Mouse (Mus musculus) liver, embryonic 12.5 days (tissue): Measurements from ENCODE around the gene Myoz2. TPM values are rescaled to one million over a fixed set of nuclear protein-coding genes. Genes with fewer than 3 reads are reported as not detected.

Source experiments
- ATAC-seq: fragments of 200-750 bp; cut with Nextera tagmentation; 2 replicates; pipeline ENCODE4 v1.8.0; 2017; ENCODE audit warnings: moderate number of reproducible peaks, mild to moderate bottlenecking, moderate library complexity
- H3K27ac ChIP-seq: fragments of 300-500 bp; sonication (generic); 2 replicates; pipeline ENCODE4 v1.5.1; 2016; ENCODE audit warnings: mild to moderate bottlenecking
- H3K27me3 ChIP-seq: fragments of 300-500 bp; sonication (generic); replicated peaks from 2 replicates; pipeline ENCODE4 v1.6.1; 2016; ENCODE audit warnings: mild to moderate bottlenecking, moderate library complexity
- H3K36me3 ChIP-seq: fragments of 300-500 bp; sonication (generic); 2 replicates; pipeline ENCODE4 v1.6.1; 2016; ENCODE audit warnings: mild to moderate bottlenecking, moderate library complexity
- H3K4me1 ChIP-seq: fragments of 300-500 bp; sonication (generic); 2 replicates; pipeline ENCODE4 v1.6.1; 2016
- H3K4me2 ChIP-seq: fragments of 300-500 bp; sonication (generic); 2 replicates; pipeline ENCODE4 v1.6.1; 2016; ENCODE audit warnings: mild to moderate bottlenecking, moderate library complexity
- H3K4me3 ChIP-seq: fragments of 300-500 bp; sonication (generic); 2 replicates; pipeline ENCODE4 v1.5.1; 2016; ENCODE audit warnings: mild to moderate bottlenecking, moderate library complexity
- H3K9ac ChIP-seq: fragments of 300-500 bp; sonication (generic); 2 replicates; pipeline ENCODE4 v1.6.1; 2016; ENCODE audit warnings: mild to moderate bottlenecking, moderate library complexity
- H3K9me3 ChIP-seq: fragments of 300-500 bp; sonication (generic); replicated peaks from 2 replicates; pipeline ENCODE4 v1.6.1; 2016; ENCODE audit warnings: mild to moderate bottlenecking, moderate library complexity
- WGBS: fragments of 180-500 bp; shearing (Covaris S2); methylation state at CpG from one replicate; pipeline ENCODE4 v1.1.7; 2016; ENCODE audit not compliant: insufficient replicate concordance; 5-methylcytosine and 5-hydroxymethylcytosine counted together
- polyA plus RNA-seq: library from polyadenylated mRNA; unstranded; fragments of >200 nt; fragmentation: Nextera tagmentation; extraction: Ambion mirVana; gene quantifications from 2 replicates; pipeline ENCODE4 v1.2.1, GENCODE M21; 2016

Gene Myoz2
- polyA plus RNA-seq, 1 experiment from 2014 or later: 0.15 TPM

DNA sequence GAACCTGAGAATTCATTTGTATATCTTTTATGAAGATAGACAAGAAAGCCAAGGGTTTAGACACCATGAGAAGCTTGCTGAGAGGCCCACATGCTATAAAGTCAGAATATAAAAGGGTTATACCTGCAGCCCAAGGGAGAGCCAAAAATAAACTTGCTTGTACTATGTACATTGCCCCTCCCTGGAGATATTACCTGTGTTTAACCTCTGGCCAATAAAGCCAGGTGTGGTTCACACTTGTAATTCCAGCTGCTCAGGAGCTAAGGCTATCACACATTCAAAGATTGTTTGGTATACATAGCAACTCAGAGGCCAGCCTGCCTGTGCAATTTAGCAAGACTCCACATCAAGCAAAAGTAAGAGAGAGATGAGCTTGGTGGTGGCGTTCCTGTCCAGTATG lies 24.0 kb upstream of the Myoz2 start:
- no peak for ATAC-seq

DNA sequence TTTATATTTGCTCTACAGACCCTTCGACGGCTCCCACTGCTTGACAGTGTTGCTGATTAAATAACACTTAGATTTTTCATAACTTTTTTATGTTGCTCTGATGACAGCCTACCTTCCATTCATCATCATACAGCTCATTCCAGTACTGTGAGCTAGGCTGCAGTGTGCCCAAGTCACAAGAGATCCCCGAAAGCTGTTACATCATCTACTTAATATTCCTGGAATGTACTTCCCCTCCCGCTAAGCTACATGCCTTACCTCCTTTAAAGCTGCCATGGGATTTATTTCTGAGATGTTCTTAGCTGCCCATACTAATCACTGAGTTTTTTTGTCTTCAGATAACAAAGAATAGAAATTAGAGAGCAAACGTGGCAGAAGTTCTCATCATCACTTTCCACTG lies 19.4 kb upstream of the Myoz2 start:
- ATAC-seq: no peak
- H3K4me3 ChIP-seq: no peak overlapping the region
- WGBS: 78% methylated on average over 5 of the region's 5 CpGs
- no peaks in the 10 kb centered on the region for H3K4me1 ChIP-seq
- no peaks in the 10 kb centered on the region for H3K27me3 ChIP-seq
- H3K36me3 ChIP-seq: no peaks in the 10 kb centered on the region
- no peak overlapping the region for H3K9ac ChIP-seq
- no peaks in the 10 kb centered on the region for H3K9me3 ChIP-seq
- H3K27ac ChIP-seq: no peak overlapping the region
- H3K4me2 ChIP-seq: no peak overlapping the region

More for the DNA sequence above, 24.0 kb upstream of the Myoz2 start:
- Histone ChIP-seq H3K27ac (no peak overlapping the region), H3K36me3 (no peaks in the 10 kb centered on the region), H3K9ac (no peak overlapping the region), H3K4me3 (no peak overlapping the region), H3K4me1 (no peaks in the 10 kb centered on the region), H3K27me3 (no peaks in the 10 kb centered on the region), H3K9me3 (no peaks in the 10 kb centered on the region), H3K4me2 (no peak overlapping the region)
- WGBS: 69% methylated on average over 1 of the region's 1 CpGs

DNA sequence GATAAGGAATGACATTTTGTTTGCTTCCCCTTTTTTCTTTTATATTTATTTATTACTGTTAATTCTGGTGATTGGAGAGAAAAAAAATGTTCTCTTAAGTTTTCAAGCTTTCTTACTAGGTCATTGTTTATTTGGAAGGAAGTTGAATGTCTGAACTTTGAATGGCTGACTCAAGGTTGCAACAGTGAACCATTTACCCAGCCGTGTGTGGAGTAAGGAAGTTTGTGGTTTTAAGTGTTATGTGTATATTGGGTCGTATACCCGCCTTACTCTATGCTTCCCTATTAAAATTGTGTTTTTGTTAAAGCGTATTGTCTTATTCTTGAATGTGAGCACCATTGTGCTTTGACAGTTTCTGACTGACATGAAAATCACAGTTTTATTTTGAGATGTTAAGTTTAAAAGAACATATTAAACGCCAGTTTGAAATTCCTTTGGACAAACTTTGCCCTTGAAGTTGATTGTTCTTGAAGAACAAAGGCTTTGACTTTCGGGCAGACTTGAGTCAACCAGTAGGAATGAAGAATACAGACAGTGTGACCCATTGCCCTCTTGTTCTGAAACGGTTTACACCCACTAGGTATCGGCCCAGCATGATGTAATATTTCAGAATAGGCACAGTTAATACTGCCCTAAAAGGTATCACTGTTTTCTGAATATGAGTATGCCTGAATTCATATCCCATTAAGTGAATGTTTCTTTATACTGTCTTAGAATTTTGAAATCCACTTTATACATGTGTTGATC lies 18.6 kb upstream of the Myoz2 start:
- Histone ChIP-seq H3K4me3 (no peak overlapping the region), H3K27ac (no peak overlapping the region), H3K4me1 (no peaks in the 10 kb centered on the region), H3K4me2 (no peak overlapping the region), H3K9me3 (no peaks in the 10 kb centered on the region), H3K36me3 (no peaks in the 10 kb centered on the region), H3K9ac (no peak overlapping the region), H3K27me3 (no peaks in the 10 kb centered on the region)
- ATAC-seq: no peak
- 51% methylated on average over 8 of the region's 8 CpGs for WGBS

GRCm38 (mm10) chr3:123042308-123042707 lies 7.5 kb upstream of the Myoz2 start:
- no peak overlapping the region for H3K27ac ChIP-seq
- no peak overlapping the region for H3K4me2 ChIP-seq
- no peak for ATAC-seq
- H3K4me1 ChIP-seq: no peaks in the 10 kb centered on the region
- no peaks in the 10 kb centered on the region for H3K36me3 ChIP-seq
- no peaks in the 10 kb centered on the region for H3K27me3 ChIP-seq
- no peak overlapping the region for H3K9ac ChIP-seq
- no peaks in the 10 kb centered on the region for H3K9me3 ChIP-seq
- WGBS: 80% methylated on average over 1 of the region's 1 CpGs
- H3K4me3 ChIP-seq: no peak overlapping the region

DNA sequence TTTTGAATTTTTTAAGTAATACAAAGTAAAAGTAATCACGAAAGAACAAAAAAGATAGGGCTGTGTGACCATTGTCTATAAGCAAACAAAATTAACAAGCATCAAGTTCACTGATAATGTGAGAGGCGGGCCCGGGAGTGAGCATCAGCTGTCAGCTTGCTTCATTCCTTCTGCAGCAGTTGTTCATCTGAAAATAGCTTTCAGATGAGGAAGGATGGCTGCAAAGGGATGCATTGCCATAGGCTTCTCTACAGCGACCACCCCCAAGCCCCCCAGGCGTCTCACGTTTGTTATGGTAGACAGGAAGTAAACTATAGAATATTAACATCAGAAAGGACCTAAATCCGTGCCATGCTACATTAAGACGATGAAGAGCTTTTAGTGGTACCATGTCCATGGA lies 1.0 kb downstream of the Myoz2 start:
- 67% methylated on average over 8 of the region's 8 CpGs for WGBS
- Histone ChIP-seq H3K27ac (no peak overlapping the region), H3K4me1 (no peaks in the 10 kb centered on the region), H3K4me2 (no peak overlapping the region), H3K36me3 (no peaks in the 10 kb centered on the region), H3K9me3 (no peaks in the 10 kb centered on the region), H3K9ac (no peak overlapping the region), H3K4me3 (no peak overlapping the region), H3K27me3 (no peaks in the 10 kb centered on the region)
- ATAC-seq: no peak

DNA sequence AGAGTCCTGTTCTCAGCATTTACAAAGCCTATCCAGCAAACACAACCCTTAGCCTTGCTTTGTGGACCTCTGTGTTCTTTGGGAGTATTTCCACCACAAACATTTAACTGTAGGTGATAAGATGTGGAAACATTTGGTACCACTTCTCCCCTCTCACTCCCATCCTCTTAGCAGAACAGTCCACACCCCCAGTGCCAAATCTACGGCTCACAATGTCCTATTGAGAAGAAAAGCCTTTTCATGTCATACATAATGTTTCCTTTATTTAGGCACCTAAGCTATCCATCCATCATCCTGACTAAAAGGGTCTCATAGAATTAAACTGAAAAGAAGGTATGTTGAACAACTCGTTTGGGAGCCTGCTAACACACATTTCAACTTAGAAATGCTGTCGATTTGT lies 9.2 kb downstream of the Myoz2 start:
- Histone ChIP-seq H3K36me3 (no peaks in the 10 kb centered on the region), H3K9me3 (no peaks in the 10 kb centered on the region), H3K4me3 (no peak overlapping the region), H3K9ac (no peak overlapping the region), H3K4me2 (no peak overlapping the region), H3K27ac (no peak overlapping the region), H3K4me1 (no peaks in the 10 kb centered on the region), H3K27me3 (no peaks in the 10 kb centered on the region)
- ATAC-seq: no peak
- WGBS: 71% methylated on average over 3 of the region's 3 CpGs

GRCm38 (mm10) chr3:123024496-123025234 lies 10.2 kb downstream of the Myoz2 start:
- Histone ChIP-seq H3K36me3 (no peaks in the 10 kb centered on the region), H3K27me3 (no peaks in the 10 kb centered on the region), H3K4me1 (no peaks in the 10 kb centered on the region), H3K27ac (no peak overlapping the region), H3K4me2 (no peak overlapping the region), H3K9ac (no peak overlapping the region), H3K4me3 (no peak overlapping the region), H3K9me3 (no peaks in the 10 kb centered on the region)
- ATAC-seq: no peak
- WGBS: 57% methylated on average over 9 of the region's 9 CpGs

DNA sequence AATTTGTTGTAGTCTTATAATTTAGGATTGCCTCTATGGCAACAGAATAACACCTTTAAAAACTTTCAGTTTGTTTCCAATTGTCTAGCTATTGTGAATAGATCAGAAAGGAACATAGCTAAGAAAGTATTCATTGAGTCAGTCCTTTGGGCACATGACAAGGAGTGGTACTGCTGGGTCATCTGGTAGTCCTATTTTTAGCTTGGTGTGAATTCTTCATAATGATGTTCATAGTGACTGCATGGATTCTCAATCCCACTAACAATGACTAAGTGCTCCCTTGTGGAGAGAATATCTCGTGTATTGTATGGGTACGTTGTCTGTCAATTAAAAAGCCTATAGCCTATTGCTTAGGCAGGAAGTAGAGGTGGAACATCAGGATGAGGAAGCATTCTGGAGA lies 16.0 kb downstream of the Myoz2 start:
- H3K4me2 ChIP-seq: no peak overlapping the region

DNA sequence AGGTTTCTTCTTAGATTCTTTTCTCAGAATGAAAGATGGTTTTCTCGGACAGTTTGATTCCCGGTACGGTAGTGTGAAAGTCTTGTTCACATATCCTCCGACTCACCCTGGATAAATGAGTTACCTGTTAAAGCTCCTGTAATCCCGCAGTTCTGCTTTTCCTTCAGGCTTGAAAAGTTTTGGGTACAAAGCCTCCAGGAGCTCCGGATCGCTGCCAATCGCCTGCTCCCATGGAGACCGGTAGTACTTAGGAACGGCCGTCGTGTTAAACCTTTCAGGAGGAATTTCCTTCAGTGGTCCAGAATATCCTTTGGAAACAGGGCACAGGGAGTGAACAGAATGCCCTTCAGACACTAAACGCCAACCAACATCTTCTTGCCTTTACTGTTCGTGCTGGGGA lies 21.3 kb downstream of the Myoz2 start:
- ATAC-seq: no peak
- Histone ChIP-seq H3K9me3 (no peaks in the 10 kb centered on the region), H3K4me2 (no peak overlapping the region), H3K9ac (no peak overlapping the region), H3K27ac (no peak overlapping the region), H3K4me1 (no peaks in the 10 kb centered on the region), H3K36me3 (no peaks in the 10 kb centered on the region), H3K27me3 (no peaks in the 10 kb centered on the region), H3K4me3 (no peak overlapping the region)
- 85% methylated on average over 14 of the region's 14 CpGs for WGBS

More for the DNA sequence above, 16.0 kb downstream of the Myoz2 start:
- Histone ChIP-seq H3K27me3 (no peaks in the 10 kb centered on the region), H3K27ac (no peak overlapping the region), H3K36me3 (no peaks in the 10 kb centered on the region), H3K9me3 (no peaks in the 10 kb centered on the region), H3K9ac (no peak overlapping the region), H3K4me3 (no peak overlapping the region), H3K4me1 (no peaks in the 10 kb centered on the region)
- WGBS: 77% methylated on average over 2 of the region's 2 CpGs
- no peak for ATAC-seq

GRCm38 (mm10) chr3:123009417-123009816 lies 25.4 kb downstream of the Myoz2 start:
- H3K36me3 ChIP-seq: no peaks in the 10 kb centered on the region
- no peaks in the 10 kb centered on the region for H3K27me3 ChIP-seq
- H3K9me3 ChIP-seq: no peaks in the 10 kb centered on the region
- no peak overlapping the region for H3K4me2 ChIP-seq
- H3K27ac ChIP-seq: no peak overlapping the region
- H3K9ac ChIP-seq: no peak overlapping the region
- no peak for ATAC-seq
- H3K4me1 ChIP-seq: no peaks in the 10 kb centered on the region
- WGBS: 49% methylated on average over 6 of the region's 6 CpGs
- H3K4me3 ChIP-seq: no peak overlapping the region

DNA sequence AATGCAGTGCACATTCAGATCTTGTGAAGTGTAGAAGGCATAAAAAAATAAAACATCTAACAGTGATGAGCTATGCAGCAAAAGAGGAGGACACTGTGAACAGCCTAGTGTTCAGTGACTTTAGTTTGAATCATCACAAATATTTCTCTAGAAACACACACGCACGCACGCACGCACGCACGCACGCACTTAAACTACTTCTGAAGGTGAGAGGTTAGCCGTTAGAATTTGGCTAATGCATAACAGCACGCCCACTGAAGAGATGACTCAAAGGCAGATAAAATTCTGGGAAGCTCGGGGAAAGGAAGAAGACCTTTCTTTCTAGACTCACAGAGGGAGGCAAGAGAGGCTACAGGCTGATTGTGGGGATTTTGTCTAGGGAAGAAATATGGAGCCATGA lies 27.4 kb downstream of the Myoz2 start:
- Histone ChIP-seq H3K36me3 (no peaks in the 10 kb centered on the region), H3K27me3 (no peaks in the 10 kb centered on the region), H3K9ac (no peak overlapping the region), H3K27ac (no peak overlapping the region), H3K4me1 (no peaks in the 10 kb centered on the region), H3K4me2 (no peak overlapping the region), H3K9me3 (no peaks in the 10 kb centered on the region), H3K4me3 (no peak overlapping the region)
- whole genome bisulfite sequencing: 67% methylated on average over 10 of the region's 10 CpGs
- no peak for ATAC-seq

GRCm38 (mm10) chr3:123001053-123001452 lies 33.8 kb downstream of the Myoz2 start:
- Histone ChIP-seq H3K9ac (no peak overlapping the region), H3K27me3 (no peaks in the 10 kb centered on the region), H3K4me3 (no peak overlapping the region), H3K9me3 (no peaks in the 10 kb centered on the region), H3K4me2 (no peak overlapping the region), H3K36me3 (no peaks in the 10 kb centered on the region), H3K4me1 (no peaks in the 10 kb centered on the region), H3K27ac (no peak overlapping the region)
- WGBS: 60% methylated on average over 3 of the region's 3 CpGs
- ATAC-seq: no peak
